Mouse (Mus musculus): ENCODE results near the gene Nfasc.
A peak's percentile ranks its signal among the peaks of the same experiment; 100 is the strongest.

Gene Nfasc

DNA sequence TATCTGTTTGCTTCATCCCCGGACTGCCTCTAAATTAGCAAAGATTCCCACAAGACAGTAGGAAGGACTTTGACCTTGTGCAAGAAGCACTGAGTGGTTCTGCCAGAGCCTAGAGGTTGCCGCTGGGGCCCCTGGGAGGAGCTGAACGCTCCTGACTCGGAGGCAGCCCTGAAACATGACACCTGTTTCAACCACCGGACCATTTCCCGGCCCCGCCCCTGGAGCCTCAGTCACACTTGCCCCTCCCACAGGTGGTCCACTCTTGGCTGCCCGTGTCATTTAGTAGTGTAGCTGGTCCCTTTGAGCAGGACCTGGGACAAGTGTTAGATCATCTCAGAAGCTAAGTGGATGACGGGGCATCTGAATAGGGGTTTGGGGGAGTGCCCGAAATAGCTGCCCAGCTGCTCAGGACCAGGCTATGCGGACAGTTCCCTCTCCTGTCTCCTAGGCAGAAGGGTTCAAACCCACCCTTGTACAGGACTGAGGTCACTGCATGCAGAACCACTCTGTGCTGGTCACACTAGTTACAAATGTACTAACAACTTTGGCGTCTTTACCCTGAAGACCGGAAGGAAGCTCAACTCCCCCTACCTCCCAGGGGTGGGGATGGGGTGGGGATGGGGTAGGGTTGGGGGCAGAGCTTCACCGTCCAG, 200.3 kb downstream of the Nfasc start:
- no peak for DNase-seq (ENCODE audit: low spot score in 2 of 2)

DNA sequence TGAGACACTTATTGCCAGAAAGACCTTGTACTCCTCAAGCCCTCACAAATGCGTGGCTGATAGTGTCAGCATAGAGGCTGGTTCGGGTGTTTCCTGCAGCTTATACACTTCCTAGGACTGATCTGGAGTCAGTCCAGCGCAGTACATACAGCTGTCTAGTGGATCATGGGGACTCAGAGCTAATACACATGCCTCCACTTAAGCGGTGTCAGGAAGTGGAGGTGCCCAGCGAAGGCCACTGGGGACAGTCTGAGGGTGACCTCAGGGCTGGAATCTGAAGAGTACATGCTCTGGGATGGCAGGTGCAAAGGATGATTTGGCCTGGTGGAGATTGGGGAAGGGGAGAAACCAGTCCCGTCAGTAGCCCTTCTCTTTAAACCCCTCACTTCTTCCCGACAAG, 200.9 kb downstream of the Nfasc start:
- no peak for DNase-seq (ENCODE audit: low spot score in 2 of 2)

DNA sequence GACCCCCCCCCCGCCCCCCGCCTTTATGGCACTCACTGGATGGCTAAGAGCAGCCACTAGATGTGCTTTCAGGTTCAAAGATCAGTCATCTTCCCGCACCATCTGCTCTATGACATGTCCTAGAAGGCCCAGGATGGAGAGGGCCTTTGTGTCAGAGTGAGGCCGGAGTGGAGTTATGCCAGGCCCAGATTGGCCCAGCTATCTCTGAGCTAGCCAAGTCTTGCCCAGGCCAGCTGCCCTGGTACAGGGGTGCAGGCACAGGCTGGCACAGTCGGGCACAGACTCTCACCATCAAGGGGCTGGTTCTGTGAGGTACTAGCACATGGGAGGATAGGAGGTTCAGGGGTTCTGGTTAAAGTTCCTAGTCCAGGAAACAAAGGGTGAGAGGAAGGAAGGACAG, 203.9 kb downstream of the Nfasc start:
- DNase-seq (ENCODE audit: low spot score in 2 of 2), result no peak

GRCm38 (mm10) chr1:132536416-132536815, 205.2 kb downstream of the Nfasc start:
- no peak for DNase-seq (ENCODE audit: low spot score in 2 of 2)

DNA sequence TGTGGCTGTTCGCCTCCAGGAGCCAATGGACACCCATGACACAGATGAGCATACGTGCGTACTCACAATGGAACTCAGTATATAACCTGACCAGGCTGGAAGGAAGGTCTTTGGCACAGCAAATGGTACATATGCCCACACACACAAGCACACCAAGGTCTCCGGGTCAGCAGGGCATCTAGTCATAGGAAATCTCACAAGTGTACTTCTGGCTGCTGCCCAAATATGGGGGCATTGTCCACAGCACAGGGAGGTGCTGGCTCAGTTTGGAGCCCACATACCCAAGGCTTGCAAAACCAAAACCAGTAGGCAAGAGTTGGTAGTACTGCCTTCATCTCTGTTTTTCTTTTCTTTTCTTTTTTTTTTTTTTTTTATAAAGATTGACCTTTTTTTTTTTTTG, 206.1 kb downstream of the Nfasc start:
- no peak for DNase-seq (ENCODE audit: low spot score in 2 of 2)

GRCm38 (mm10) chr1:132533840-132534239, 207.8 kb downstream of the Nfasc start:
- DNase-seq (ENCODE audit: low spot score in 2 of 2), result no peak

DNA sequence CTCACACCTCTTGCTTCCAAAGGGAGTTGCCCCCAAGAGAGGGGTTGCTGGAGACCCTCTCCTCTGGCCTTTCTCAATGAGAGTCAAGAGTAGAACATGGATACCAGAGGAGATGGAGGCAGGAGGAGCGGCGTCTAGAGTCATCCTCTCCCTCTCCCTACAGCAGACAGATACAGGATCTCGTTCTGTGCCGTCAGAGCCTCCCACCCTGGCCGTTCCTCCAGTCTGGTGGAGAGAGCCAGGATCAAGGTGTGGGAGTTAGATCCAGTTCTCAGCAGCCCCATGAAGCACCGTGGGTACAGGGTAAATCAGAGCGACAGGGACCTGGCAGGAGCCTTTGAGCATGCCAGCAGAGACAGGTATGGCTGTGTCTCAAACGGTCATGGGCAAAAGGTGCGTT, 209.1 kb downstream of the Nfasc start:
- DNase-seq (ENCODE audit: low spot score in 2 of 2), result no peak

DNA sequence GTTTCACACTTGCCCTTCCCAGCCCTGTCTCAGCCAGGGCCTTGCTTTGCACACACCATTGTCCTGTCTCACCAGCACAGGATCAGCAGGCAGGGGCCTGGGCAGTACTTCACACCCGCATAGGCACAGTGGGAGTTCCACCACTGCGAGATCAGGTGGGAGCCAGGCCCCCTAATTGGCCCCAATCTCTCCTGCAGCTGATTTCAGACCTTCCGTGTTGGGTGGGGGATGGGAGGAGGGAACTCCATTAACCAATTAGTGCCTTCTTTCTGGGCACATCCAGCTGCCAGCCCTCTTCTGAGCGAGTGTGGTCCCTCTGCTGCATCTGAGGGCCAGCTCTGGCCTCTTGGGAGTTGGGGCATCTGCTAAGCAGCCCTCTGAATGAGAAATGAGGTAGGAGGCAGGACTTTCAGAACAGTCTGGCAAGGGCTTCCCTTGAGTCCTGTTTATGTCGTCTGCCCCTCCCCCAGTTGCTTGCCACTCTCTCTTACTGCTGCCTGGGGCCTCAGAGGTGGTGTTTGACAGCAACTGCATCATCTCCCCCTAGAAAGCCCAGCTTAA, 210.9 kb downstream of the Nfasc start:
- DNase-seq (ENCODE audit: low spot score in 2 of 2), result no peak

DNA sequence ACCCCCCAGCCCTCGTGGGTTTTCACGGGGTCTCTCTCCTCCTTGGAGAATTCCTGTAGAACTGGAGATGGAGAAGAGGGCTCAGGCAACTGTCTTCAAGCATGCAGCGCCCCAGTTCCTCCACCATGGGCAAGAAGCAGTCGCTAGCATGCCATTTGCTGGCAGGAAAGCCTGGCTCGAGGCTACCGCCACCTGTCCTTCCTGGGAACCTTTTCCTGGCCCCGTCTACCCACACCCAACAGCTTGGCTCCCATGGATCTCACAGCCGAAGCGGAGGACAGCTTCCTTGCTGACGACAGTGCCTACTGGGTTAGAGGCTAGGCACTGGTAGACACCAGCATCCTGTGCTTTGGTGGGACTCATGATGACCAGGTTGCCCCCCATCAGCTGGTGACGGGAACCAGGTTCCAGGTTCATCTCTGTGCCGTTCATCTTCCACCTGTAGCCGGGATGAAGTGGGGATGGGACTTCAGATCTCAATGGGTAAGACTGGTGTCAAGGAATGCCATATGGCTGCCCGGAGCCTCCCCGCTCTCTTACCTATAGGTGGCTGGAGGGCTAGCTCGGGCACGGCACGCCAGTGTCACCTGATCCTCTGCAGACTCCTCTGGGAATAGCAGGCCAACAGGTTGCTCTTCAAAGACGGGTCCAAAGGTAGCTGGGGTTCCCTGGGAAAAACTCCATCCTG, 212.8 kb downstream of the Nfasc start:
- no peak for DNase-seq (ENCODE audit: low spot score in 2 of 2)

DNA sequence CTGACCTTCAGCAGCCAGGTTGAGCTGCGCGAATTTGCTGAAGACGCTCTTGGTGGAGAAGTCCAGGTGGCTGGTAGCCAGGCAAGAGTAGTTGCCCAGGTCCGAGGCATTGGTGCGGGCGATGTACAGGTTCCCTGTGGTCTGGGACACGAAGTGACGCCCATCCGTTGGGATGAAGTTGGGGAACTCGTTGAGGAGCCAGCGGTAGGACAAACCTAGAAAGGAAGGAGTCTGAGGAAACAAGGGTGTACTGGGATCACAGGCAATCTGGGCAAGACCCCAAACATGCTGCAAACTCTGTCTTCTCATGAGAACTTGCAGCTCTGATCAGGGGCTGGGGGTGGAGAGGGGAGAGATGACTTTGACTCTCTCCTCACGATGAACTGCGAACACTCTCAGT, 213.5 kb downstream of the Nfasc start:
- no peak for DNase-seq (ENCODE audit: low spot score in 2 of 2)

DNA sequence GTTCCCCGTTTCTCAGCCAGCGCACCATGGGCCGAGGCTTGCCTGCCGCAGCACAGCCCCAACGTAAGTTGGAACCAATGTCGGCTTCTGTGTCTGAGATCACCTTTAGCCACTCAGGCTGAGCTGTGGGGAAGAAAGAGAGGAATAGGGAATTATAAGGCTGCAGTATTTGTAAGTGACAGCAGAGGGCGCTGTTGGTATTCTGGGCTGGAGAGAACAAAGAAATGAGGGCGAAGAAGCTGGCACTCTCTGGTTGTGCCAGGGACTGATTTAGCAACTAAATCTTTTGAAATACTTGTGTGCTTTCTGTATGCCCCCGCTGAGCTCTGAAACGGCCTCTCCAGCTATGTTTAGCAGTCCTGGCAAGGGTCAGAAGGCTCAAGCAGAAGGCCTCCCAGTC, 215.8 kb downstream of the Nfasc start:
- DNase-seq (ENCODE audit: low spot score in 2 of 2), result peak; percentile 7 to 56

- peak; percentile 17 to 54 for DNase-seq (ENCODE audit: low spot score in 2 of 2)
Measured at GRCm38 (mm10) chr1:132523920-132524319, 217.7 kb downstream of the Nfasc start.

- DNase-seq (ENCODE audit: low spot score in 2 of 2), result no peak
Measured at GRCm38 (mm10) chr1:132523048-132523447, 218.5 kb downstream of the Nfasc start.

DNA sequence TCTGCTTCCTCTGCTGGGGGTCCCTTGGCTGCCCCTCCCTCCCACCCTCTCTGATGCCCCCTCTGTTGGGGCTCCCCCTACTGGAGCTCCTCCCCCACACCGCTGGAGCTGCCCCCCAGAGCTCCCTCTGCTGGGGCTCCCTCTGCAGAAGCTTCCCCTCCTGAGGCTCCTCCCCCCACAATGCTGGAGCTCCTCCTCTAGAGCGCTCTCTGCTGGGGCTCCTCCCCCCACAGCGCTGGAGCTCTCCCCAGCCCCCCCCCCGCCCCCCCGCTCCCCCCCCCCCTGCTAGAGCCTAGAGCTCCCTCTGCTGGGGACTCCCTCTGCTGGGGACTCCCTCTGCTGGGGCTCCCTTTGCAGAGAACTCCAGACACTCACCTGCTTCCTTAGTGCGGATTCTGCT, 220.8 kb downstream of the Nfasc start:
- DNase-seq (ENCODE audit: low spot score in 2 of 2), result peak; percentile 56 to 65

GRCm38 (mm10) chr1:132519734-132520133, 221.9 kb downstream of the Nfasc start:
- DNase-seq (ENCODE audit: low spot score in 2 of 2), result no peak

- DNase-seq (ENCODE audit: low spot score in 2 of 2), result no peak
Measured at GRCm38 (mm10) chr1:132518621-132519020, 223.0 kb downstream of the Nfasc start.

GRCm38 (mm10) chr1:132516776-132517175, 224.8 kb downstream of the Nfasc start:
- no peak for DNase-seq (ENCODE audit: low spot score in 2 of 2)

DNA sequence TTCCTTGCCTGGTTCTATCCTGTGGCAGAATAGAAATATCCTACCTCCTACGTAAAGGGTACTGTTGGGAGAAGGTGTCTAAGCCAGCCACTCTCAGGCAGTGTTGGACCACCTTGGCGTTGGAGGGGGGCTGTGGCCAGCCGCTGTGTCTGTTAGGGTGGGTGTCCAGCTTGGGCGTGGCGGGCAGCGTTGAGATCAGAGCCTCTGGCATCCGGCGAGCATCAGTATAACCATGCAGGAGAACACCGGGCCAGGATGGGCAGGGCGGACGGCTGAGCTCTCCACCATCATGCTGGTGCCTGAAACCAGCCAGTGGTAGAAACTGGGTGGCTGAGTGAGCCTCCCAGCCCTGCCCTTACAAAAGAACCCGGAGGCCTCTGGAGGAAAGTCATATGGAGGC, 226.3 kb downstream of the Nfasc start:
- DNase-seq (ENCODE audit: low spot score in 2 of 2), result no peak
